23 mouse cellular contexts compared by ENCODE assay signal in genomic region chr10:8583552-8584388, GRCm38 (mm10).
DNase-seq lines count a peak whose midpoint lies in the region; ATAC-seq and TF ChIP-seq lines count a peak whose summit lies in the region.
"Had no signal": no experiment of that assay in that cellular context is flagged by ENCODE, and none has a peak within 500 bp of the region (broad histone marks: within the 10 kb centered on the region; RNA-seq: fewer than 3 reads in every experiment).

No protein-coding gene starts in this region.

- no peaks in the 10 kb centered on the region for H3K36me3 ChIP-seq in forebrain, embryonic 14.5 days (ENCODE audit: control insufficient read depth, insufficient read depth, low read length)
- H3K36me3 ChIP-seq in forebrain, embryonic 10.5 days (replicated peaks), result no peaks in the 10 kb centered on the region
- H3K36me3 ChIP-seq in kidney, postnatal 0 days (ENCODE audit: insufficient read depth, low read length), result no peaks in the 10 kb centered on the region
- no peaks in the 10 kb centered on the region for H3K36me3 ChIP-seq in neural tube, embryonic 15.5 days
- H3K36me3 ChIP-seq in liver, postnatal 0 days (replicated peaks; ENCODE audit: insufficient read depth, low read length), result no peaks in the 10 kb centered on the region
- H3K36me3 ChIP-seq: heart, embryonic 15.5 days; limb, embryonic 12.5 days; liver, embryonic 13.5 days; lung, embryonic 15.5 days; stomach, embryonic 15.5 days had no signal

- no peaks in the 10 kb centered on the region for H3K4me1 ChIP-seq in forebrain, embryonic 14.5 days (ENCODE audit: control insufficient read depth, insufficient read depth, low read length)
- H3K4me1 ChIP-seq in forebrain, embryonic 10.5 days, result no peaks in the 10 kb centered on the region
- no peaks in the 10 kb centered on the region for H3K4me1 ChIP-seq in kidney, postnatal 0 days (replicated peaks; ENCODE audit: insufficient read depth, low read length)
- H3K4me1 ChIP-seq in neural tube, embryonic 15.5 days, result peaks cover 10% of the 10 kb centered on the region; the same call in 1 of the 2 replicates
- no peaks in the 10 kb centered on the region for H3K4me1 ChIP-seq in liver, postnatal 0 days (ENCODE audit: insufficient read depth)
- H3K4me1 ChIP-seq: heart, embryonic 15.5 days; limb, embryonic 12.5 days; liver, embryonic 13.5 days; lung, embryonic 15.5 days; stomach, embryonic 15.5 days had no signal

- H3K9me3 ChIP-seq in forebrain, embryonic 14.5 days (replicated peaks; ENCODE audit: control insufficient read depth, low read length), result no peaks in the 10 kb centered on the region
- H3K9me3 ChIP-seq in forebrain, embryonic 10.5 days, result no peaks in the 10 kb centered on the region
- H3K9me3 ChIP-seq in kidney, postnatal 0 days (replicated peaks; ENCODE audit: low read length), result no peaks in the 10 kb centered on the region
- H3K9me3 ChIP-seq in neural tube, embryonic 15.5 days (replicated peaks), result no peaks in the 10 kb centered on the region
- no peaks in the 10 kb centered on the region for H3K9me3 ChIP-seq in liver, postnatal 0 days (ENCODE audit: low read length)
- H3K9me3 ChIP-seq: heart, embryonic 15.5 days; limb, embryonic 12.5 days; liver, embryonic 13.5 days; lung, embryonic 15.5 days; stomach, embryonic 15.5 days had no signal

- no peak for DNase-seq in forebrain, embryonic 14.5 days (ENCODE audit: low spot score)
- no peak for DNase-seq in forebrain, embryonic 10.5 days (ENCODE audit: extremely low spot score, low spot score)
- DNase-seq in kidney, postnatal 0 days (ENCODE audit: low spot score), result peak; percentile 42
- no peak for DNase-seq in kidney, adult 18-20 months
- peak; percentile 28 for DNase-seq in brain, embryonic 14.5 days (ENCODE audit: low read depth)
- DNase-seq in liver, postnatal 0 days, result no peak
- DNase-seq in gastrocnemius, adult 2 months, result no peak
- DNase-seq: adrenal gland, postnatal 36 days; cerebellum, adult 18-20 months; cerebellum, postnatal 36 days; gastrocnemius, postnatal 14 days; heart, postnatal 4 days; liver, embryonic 13.5 days; lung, postnatal 4 days; thymus, adult 18-20 months; thymus, postnatal 4 days had no signal

- no peaks in the 10 kb centered on the region for H3K27me3 ChIP-seq in forebrain, embryonic 14.5 days (replicated peaks; ENCODE audit: control insufficient read depth, insufficient read depth, low read length)
- no peaks in the 10 kb centered on the region for H3K27me3 ChIP-seq in forebrain, embryonic 10.5 days (ENCODE audit: poor library complexity, severe bottlenecking)
- no peaks in the 10 kb centered on the region for H3K27me3 ChIP-seq in kidney, postnatal 0 days (ENCODE audit: insufficient read depth, low read length)
- H3K27me3 ChIP-seq in neural tube, embryonic 15.5 days (replicated peaks), result no peaks in the 10 kb centered on the region
- no peaks in the 10 kb centered on the region for H3K27me3 ChIP-seq in liver, postnatal 0 days (ENCODE audit: insufficient read depth, low read length)
- H3K27me3 ChIP-seq: heart, embryonic 15.5 days; limb, embryonic 12.5 days; liver, embryonic 13.5 days; lung, embryonic 15.5 days; stomach, embryonic 15.5 days had no signal

- no peak overlapping the region for H3K9ac ChIP-seq in forebrain, embryonic 14.5 days (ENCODE audit: low read length)
- H3K9ac ChIP-seq in kidney, postnatal 0 days (ENCODE audit: low read depth, low read length), result no peak overlapping the region
- no peak overlapping the region for H3K9ac ChIP-seq in neural tube, embryonic 15.5 days (replicated peaks)
- H3K9ac ChIP-seq in liver, postnatal 0 days (replicated peaks), result no peak overlapping the region
- H3K9ac ChIP-seq: heart, embryonic 15.5 days; limb, embryonic 12.5 days; liver, embryonic 13.5 days; lung, embryonic 15.5 days; stomach, embryonic 15.5 days had no signal

- H3K4me2 ChIP-seq in forebrain, embryonic 14.5 days (ENCODE audit: low read length), result no peak overlapping the region
- no peak overlapping the region for H3K4me2 ChIP-seq in kidney, postnatal 0 days (ENCODE audit: low read length)
- H3K4me2 ChIP-seq in neural tube, embryonic 15.5 days, result no peak overlapping the region
- no peak overlapping the region for H3K4me2 ChIP-seq in liver, postnatal 0 days (ENCODE audit: low read depth, low read length)
- H3K4me2 ChIP-seq: heart, embryonic 15.5 days; limb, embryonic 12.5 days; liver, embryonic 13.5 days; lung, embryonic 15.5 days; stomach, embryonic 15.5 days had no signal

- TF ChIP-seq POLR2A in brain, embryonic 14.5 days (IDR thresholded peaks at IDR 0.05; ENCODE audit: borderline replicate concordance, extremely low read depth, insufficient read depth, insufficient read length, poor library complexity, severe bottlenecking), result no peak

- intact Hi-C loops in gastrocnemius, adult 2 months (cut with DNase I), result no loop called here

- ATAC-seq in forebrain, embryonic 14.5 days, result peak; percentile 50; the same call in 1 of the 2 replicates
- ATAC-seq in kidney, postnatal 0 days (replicated peaks; ENCODE audit: low FRiP score, low read depth), result no peak
- ATAC-seq in neural tube, embryonic 15.5 days (ENCODE audit: low FRiP score), result peak; percentile 83
- no peak for ATAC-seq in liver, postnatal 0 days
- ATAC-seq: CD4-positive, CD25-positive, alpha-beta regulatory T cell, adult 4 months; intestine, postnatal 0 days had no signal

- no peak overlapping the region for H3K4me3 ChIP-seq in forebrain, embryonic 14.5 days (ENCODE audit: low read depth, low read length)
- H3K4me3 ChIP-seq in forebrain, embryonic 10.5 days, result no peak overlapping the region
- no peak overlapping the region for H3K4me3 ChIP-seq in kidney, postnatal 0 days (replicated peaks; ENCODE audit: low read depth, low read length)
- no peak overlapping the region for H3K4me3 ChIP-seq in neural tube, embryonic 15.5 days (replicated peaks)
- H3K4me3 ChIP-seq in liver, postnatal 0 days (ENCODE audit: low read depth, low read length), result no peak overlapping the region
- no peak overlapping the region for H3K4me3 ChIP-seq in gastrocnemius, adult 2 months
- H3K4me3 ChIP-seq: heart, embryonic 15.5 days; limb, embryonic 12.5 days; liver, embryonic 13.5 days; lung, embryonic 15.5 days; stomach, embryonic 15.5 days had no signal

- H3K27ac ChIP-seq in forebrain, embryonic 14.5 days (ENCODE audit: low read depth, low read length), result no peak overlapping the region
- no peak overlapping the region for H3K27ac ChIP-seq in forebrain, embryonic 10.5 days
- no peak overlapping the region for H3K27ac ChIP-seq in kidney, postnatal 0 days
- peak overlapping the region; percentile 58 for H3K27ac ChIP-seq in neural tube, embryonic 15.5 days (replicated peaks)
- H3K27ac ChIP-seq in liver, postnatal 0 days (ENCODE audit: low read depth), result no peak overlapping the region
- H3K27ac ChIP-seq in gastrocnemius, adult 2 months, result no peak overlapping the region
- H3K27ac ChIP-seq: heart, embryonic 15.5 days; limb, embryonic 12.5 days; liver, embryonic 13.5 days; lung, embryonic 15.5 days; stomach, embryonic 15.5 days had no signal

- 55% methylated on average over 7 of the region's 7 CpGs for WGBS in forebrain, embryonic 14.5 days
- 76% methylated on average over 7 of the region's 7 CpGs for WGBS in forebrain, embryonic 10.5 days
- WGBS in kidney, postnatal 0 days, result 37% methylated on average over 7 of the region's 7 CpGs
- 26% methylated on average over 7 of the region's 7 CpGs for WGBS in neural tube, embryonic 15.5 days
- 65% methylated on average over 7 of the region's 7 CpGs for WGBS in liver, postnatal 0 days (ENCODE audit: insufficient replicate concordance)

- TF ChIP-seq EP300 in liver, postnatal 0 days (IDR thresholded peaks at IDR 0.05; ENCODE audit: low read depth), result no peak

- no peak for TF ChIP-seq CTCF in kidney, postnatal 0 days (IDR thresholded peaks at IDR 0.05; ENCODE audit: low read depth)
- no peak for TF ChIP-seq CTCF in brain, embryonic 14.5 days (IDR thresholded peaks at IDR 0.05; ENCODE audit: borderline replicate concordance, extremely low read depth, insufficient read depth, insufficient read length)
- TF ChIP-seq CTCF in liver, postnatal 0 days (IDR thresholded peaks at IDR 0.05; ENCODE audit: low read depth), result no peak
- TF ChIP-seq CTCF in gastrocnemius, adult 2 months (IDR thresholded peaks at IDR 0.05), result no peak

Comparison
In these comparisons a context has a peak if more than half of its experiments do, and no peak if none do; other contexts are left out.
1. DNase-seq: peak in kidney, postnatal 0 days (single experiment) and brain, embryonic 14.5 days (single experiment); none in forebrain, embryonic 14.5 days (single experiment), forebrain, embryonic 10.5 days (single experiment), kidney, adult 18-20 months (single experiment), liver, postnatal 0 days (single experiment) and gastrocnemius, adult 2 months (single experiment).
2. ATAC-seq: peak in forebrain, embryonic 14.5 days (single experiment) and neural tube, embryonic 15.5 days (single experiment); none in kidney, postnatal 0 days (single experiment) and liver, postnatal 0 days (single experiment).